Mouse (Mus musculus) frontal cortex, postnatal 14 days (tissue): Measurements from ENCODE around the gene Ica1.

Experiments
- DNase-seq, 2 experiments: peaks; one replicate each; pipeline ENCODE4 v3.0.0; 2022; ENCODE audit warnings: low spot score in 2 of 2

Gene Ica1

GRCm38 (mm10) chr6:8778296-8778649 lies at the start of gene Ica1:
Gene Ica1, minus strand, starts transcription at chr6:8778488.
- no peak for DNase-seq

- no peak for DNase-seq
Observed at GRCm38 (mm10) chr6:8819866-8820265, 41.6 kb upstream of the Ica1 start.

- DNase-seq: no peak
Observed at GRCm38 (mm10) chr6:8814332-8815002, 36.2 kb upstream of the Ica1 start.

- no peak for DNase-seq
Observed at GRCm38 (mm10) chr6:8802561-8803150, 24.4 kb upstream of the Ica1 start.

GRCm38 (mm10) chr6:8792385-8792784 lies 14.1 kb upstream of the Ica1 start:
- DNase-seq: no peak

- DNase-seq: no peak
Observed at GRCm38 (mm10) chr6:8791781-8792180, 13.5 kb upstream of the Ica1 start.

- DNase-seq: no peak
Observed at GRCm38 (mm10) chr6:8780618-8781017, 2.3 kb upstream of the Ica1 start.

- peak; percentile 58 for DNase-seq
Observed at GRCm38 (mm10) chr6:8777411-8778295, 635 bp downstream of the Ica1 start.

GRCm38 (mm10) chr6:8771539-8771938 lies 6.7 kb downstream of the Ica1 start:
- DNase-seq: no peak

- no peak for DNase-seq
Observed at GRCm38 (mm10) chr6:8770341-8770740, 7.9 kb downstream of the Ica1 start.

GRCm38 (mm10) chr6:8769803-8770202 lies 8.5 kb downstream of the Ica1 start:
- DNase-seq: no peak

- no peak for DNase-seq
Observed at GRCm38 (mm10) chr6:8766652-8767051, 11.6 kb downstream of the Ica1 start.

GRCm38 (mm10) chr6:8765801-8766200 lies 12.5 kb downstream of the Ica1 start:
- DNase-seq: no peak

GRCm38 (mm10) chr6:8765064-8765463 lies 13.2 kb downstream of the Ica1 start:
- DNase-seq: no peak

GRCm38 (mm10) chr6:8760708-8761294 lies 17.5 kb downstream of the Ica1 start:
- DNase-seq: no peak

GRCm38 (mm10) chr6:8759901-8760300 lies 18.4 kb downstream of the Ica1 start:
- no peak for DNase-seq

- no peak for DNase-seq
Observed at GRCm38 (mm10) chr6:8755760-8756276, 22.5 kb downstream of the Ica1 start.

GRCm38 (mm10) chr6:8754486-8754885 lies 23.8 kb downstream of the Ica1 start:
- no peak for DNase-seq

- no peak for DNase-seq
Observed at GRCm38 (mm10) chr6:8753723-8754036, 24.6 kb downstream of the Ica1 start.

- DNase-seq: no peak
Observed at GRCm38 (mm10) chr6:8752984-8753722, 25.1 kb downstream of the Ica1 start.

- DNase-seq: no peak
Observed at GRCm38 (mm10) chr6:8744886-8745285, 33.4 kb downstream of the Ica1 start.
